Mouse (Mus musculus): ENCODE data around the gene Dleu7. TPM values are rescaled to one million over a fixed set of nuclear protein-coding genes. Genes with fewer than 3 reads are reported as not detected.

Gene Dleu7
- polyA plus RNA-seq, 1 experiment = not detected

- Histone ChIP-seq H3K79me2 (ENCODE audit: control insufficient read depth, insufficient read depth) (no peaks in the 10 kb centered on the region), H3K36me3 (ENCODE audit: control insufficient read depth, insufficient read depth) (no peaks in the 10 kb centered on the region), H3K27me3 (ENCODE audit: control insufficient read depth, insufficient read depth, insufficient read length) (no peaks in the 10 kb centered on the region), H3K4me3 (ENCODE audit: insufficient read depth, poor library complexity, severe bottlenecking) (no peak overlapping the region), H3ac (ENCODE audit: control insufficient read depth, insufficient read length, low read depth) (no peak overlapping the region), H3K79me3 (ENCODE audit: low read depth) (no peaks in the 10 kb centered on the region)
- TF ChIP-seq USF1 (IDR thresholded peaks at IDR 0.05; ENCODE audit: low read depth) (no peak), MYOD1 (IDR thresholded peaks at IDR 0.05; ENCODE audit: control insufficient read depth, insufficient read length, low read depth) (no peak), FOSL1 (IDR thresholded peaks at IDR 0.05; ENCODE audit: insufficient read depth, low read length, poor library complexity, severe bottlenecking) (no peak), MAX (IDR thresholded peaks at IDR 0.05) (no peak), MYOG (IDR thresholded peaks at IDR 0.05; ENCODE audit: control insufficient read depth, extremely low read depth, insufficient read length) (no peak), CEBPB (IDR thresholded peaks at IDR 0.05; ENCODE audit: low read depth) (no peak), CTCF (IDR thresholded peaks at IDR 0.05; ENCODE audit: control insufficient read depth, insufficient read depth, insufficient read length) (no peak)
Measured at GRCm38 (mm10) chr14:62243530-62243929, 49.3 kb downstream of the Dleu7 start.

GRCm38 (mm10) chr14:62235969-62236368, 56.9 kb downstream of the Dleu7 start:
- H3K27me3 ChIP-seq (ENCODE audit: control insufficient read depth, insufficient read depth, insufficient read length) = peaks cover 5% of the 10 kb centered on the region
- no peaks in the 10 kb centered on the region for H3K79me2 ChIP-seq (ENCODE audit: control insufficient read depth, insufficient read depth)
- H3K4me3 ChIP-seq (ENCODE audit: insufficient read depth, poor library complexity, severe bottlenecking) = no peak overlapping the region
- no peaks in the 10 kb centered on the region for H3K79me3 ChIP-seq (ENCODE audit: low read depth)
- no peaks in the 10 kb centered on the region for H3K36me3 ChIP-seq (ENCODE audit: control insufficient read depth, insufficient read depth)
- H3ac ChIP-seq (ENCODE audit: control insufficient read depth, insufficient read length, low read depth) = no peak overlapping the region
- TF ChIP-seq CEBPB (IDR thresholded peaks at IDR 0.05; ENCODE audit: low read depth) = no peak
- no peak for TF ChIP-seq MAX (IDR thresholded peaks at IDR 0.05)
- TF ChIP-seq CTCF (IDR thresholded peaks at IDR 0.05; ENCODE audit: control insufficient read depth, insufficient read depth, insufficient read length) = no peak
- TF ChIP-seq MYOD1 (IDR thresholded peaks at IDR 0.05; ENCODE audit: control insufficient read depth, insufficient read length, low read depth) = no peak
- TF ChIP-seq MYOG (IDR thresholded peaks at IDR 0.05; ENCODE audit: control insufficient read depth, extremely low read depth, insufficient read length) = no peak
- TF ChIP-seq USF1 (IDR thresholded peaks at IDR 0.05; ENCODE audit: low read depth) = no peak
- no peak for TF ChIP-seq FOSL1 (IDR thresholded peaks at IDR 0.05; ENCODE audit: insufficient read depth, low read length, poor library complexity, severe bottlenecking)

- TF ChIP-seq USF1 (IDR thresholded peaks at IDR 0.05; ENCODE audit: low read depth) (no peak), CEBPB (IDR thresholded peaks at IDR 0.05; ENCODE audit: low read depth) (no peak), MYOG (IDR thresholded peaks at IDR 0.05; ENCODE audit: control insufficient read depth, extremely low read depth, insufficient read length) (no peak), MYOD1 (IDR thresholded peaks at IDR 0.05; ENCODE audit: control insufficient read depth, insufficient read length, low read depth) (no peak), CTCF (IDR thresholded peaks at IDR 0.05; ENCODE audit: control insufficient read depth, insufficient read depth, insufficient read length) (no peak)
- no peaks in the 10 kb centered on the region for H3K79me2 ChIP-seq (ENCODE audit: control insufficient read depth, insufficient read depth)
- H3K27me3 ChIP-seq (ENCODE audit: control insufficient read depth, insufficient read depth, insufficient read length) = peaks cover 9% of the 10 kb centered on the region
- no peaks in the 10 kb centered on the region for H3K79me3 ChIP-seq (ENCODE audit: low read depth)
- no peak overlapping the region for H3ac ChIP-seq (ENCODE audit: control insufficient read depth, insufficient read length, low read depth)
- no peak overlapping the region for H3K4me3 ChIP-seq (ENCODE audit: insufficient read depth, poor library complexity, severe bottlenecking)
- no peaks in the 10 kb centered on the region for H3K36me3 ChIP-seq (ENCODE audit: control insufficient read depth, insufficient read depth)
Measured at GRCm38 (mm10) chr14:62235214-62235613, 57.6 kb downstream of the Dleu7 start.

GRCm38 (mm10) chr14:62230968-62231367, 61.9 kb downstream of the Dleu7 start:
- H3ac ChIP-seq (ENCODE audit: control insufficient read depth, insufficient read length, low read depth) = no peak overlapping the region
- no peaks in the 10 kb centered on the region for H3K36me3 ChIP-seq (ENCODE audit: control insufficient read depth, insufficient read depth)
- no peaks in the 10 kb centered on the region for H3K79me3 ChIP-seq (ENCODE audit: low read depth)
- H3K79me2 ChIP-seq (ENCODE audit: control insufficient read depth, insufficient read depth) = no peaks in the 10 kb centered on the region
- peaks cover 15% of the 10 kb centered on the region for H3K27me3 ChIP-seq (ENCODE audit: control insufficient read depth, insufficient read depth, insufficient read length)
- no peak for TF ChIP-seq MAX (IDR thresholded peaks at IDR 0.05)
- TF ChIP-seq CTCF (IDR thresholded peaks at IDR 0.05; ENCODE audit: control insufficient read depth, insufficient read depth, insufficient read length) = no peak
- no peak for TF ChIP-seq CEBPB (IDR thresholded peaks at IDR 0.05; ENCODE audit: low read depth)
- TF ChIP-seq USF1 (IDR thresholded peaks at IDR 0.05; ENCODE audit: low read depth) = no peak
- TF ChIP-seq MYOD1 (IDR thresholded peaks at IDR 0.05; ENCODE audit: control insufficient read depth, insufficient read length, low read depth) = no peak
- TF ChIP-seq MYOG (IDR thresholded peaks at IDR 0.05; ENCODE audit: control insufficient read depth, extremely low read depth, insufficient read length) = no peak
- TF ChIP-seq FOSL1 (IDR thresholded peaks at IDR 0.05; ENCODE audit: insufficient read depth, low read length, poor library complexity, severe bottlenecking) = no peak
- H3K4me3 ChIP-seq (ENCODE audit: insufficient read depth, poor library complexity, severe bottlenecking) = no peak overlapping the region

- TF ChIP-seq USF1 (IDR thresholded peaks at IDR 0.05; ENCODE audit: low read depth) = no peak
- no peak for TF ChIP-seq CTCF (IDR thresholded peaks at IDR 0.05; ENCODE audit: control insufficient read depth, insufficient read depth, insufficient read length)
- TF ChIP-seq CEBPB (IDR thresholded peaks at IDR 0.05; ENCODE audit: low read depth) = no peak
- TF ChIP-seq MAX (IDR thresholded peaks at IDR 0.05) = no peak
- Histone ChIP-seq H3K4me3 (ENCODE audit: insufficient read depth, poor library complexity, severe bottlenecking) (no peak overlapping the region), H3K36me3 (ENCODE audit: control insufficient read depth, insufficient read depth) (no peaks in the 10 kb centered on the region), H3ac (ENCODE audit: control insufficient read depth, insufficient read length, low read depth) (no peak overlapping the region), H3K79me3 (ENCODE audit: low read depth) (no peaks in the 10 kb centered on the region), H3K79me2 (ENCODE audit: control insufficient read depth, insufficient read depth) (no peaks in the 10 kb centered on the region), H3K27me3 (ENCODE audit: control insufficient read depth, insufficient read depth, insufficient read length) (peaks cover 11% of the 10 kb centered on the region)
Measured at GRCm38 (mm10) chr14:62227101-62227500, 65.7 kb downstream of the Dleu7 start.

GRCm38 (mm10) chr14:62226576-62227047, 66.2 kb downstream of the Dleu7 start:
- H3K4me3 ChIP-seq (ENCODE audit: insufficient read depth, poor library complexity, severe bottlenecking) = no peak overlapping the region
- no peak overlapping the region for H3ac ChIP-seq (ENCODE audit: control insufficient read depth, insufficient read length, low read depth)
- H3K27me3 ChIP-seq (ENCODE audit: control insufficient read depth, insufficient read depth, insufficient read length) = peaks cover 11% of the 10 kb centered on the region
- H3K79me3 ChIP-seq (ENCODE audit: low read depth) = no peaks in the 10 kb centered on the region
- no peaks in the 10 kb centered on the region for H3K36me3 ChIP-seq (ENCODE audit: control insufficient read depth, insufficient read depth)
- H3K79me2 ChIP-seq (ENCODE audit: control insufficient read depth, insufficient read depth) = no peaks in the 10 kb centered on the region
- TF ChIP-seq CEBPB (IDR thresholded peaks at IDR 0.05; ENCODE audit: low read depth) = no peak
- no peak for TF ChIP-seq CTCF (IDR thresholded peaks at IDR 0.05; ENCODE audit: control insufficient read depth, insufficient read depth, insufficient read length)
- TF ChIP-seq MYOG (IDR thresholded peaks at IDR 0.05; ENCODE audit: control insufficient read depth, extremely low read depth, insufficient read length) = no peak

Other genes starting within 250 kb of the Dleu7 start
- 15.3 TPM for gene Rnaseh2b, start 458 bp downstream of the Dleu7 start, polyA plus RNA-seq (2012; fragmentation: generic; extraction: Trizol)
- gene Gucy1b2, start 163.2 kb upstream of the Dleu7 start, polyA plus RNA-seq (2012; fragmentation: generic; extraction: Trizol) = not detected

Data from C2C12 (cell line).